Mouse (Mus musculus) embryonic facial prominence, embryonic 10.5 days (tissue): ENCODE results near the gene Vwa3a. TPM values are rescaled to one million over a fixed set of nuclear protein-coding genes. Genes with fewer than 3 reads are reported as not detected.

Experiments
- DNase-seq: peaks from one replicate; pipeline ENCODE4 v3.0.0-alpha.2; 2017; ENCODE audit warnings: low spot score
- H3K27ac ChIP-seq: fragments of 300-500 bp; sonication (generic); replicated peaks from 2 replicates; pipeline ENCODE4 v1.5.1; 2016; ENCODE audit warnings: mild to moderate bottlenecking
- H3K27me3 ChIP-seq: fragments of 300-500 bp; sonication (generic); replicated peaks from 2 replicates; pipeline ENCODE4 v1.6.1; 2016; ENCODE audit warnings: low read depth, mild to moderate bottlenecking; ENCODE audit not compliant: poor library complexity, severe bottlenecking
- H3K36me3 ChIP-seq: fragments of 300-500 bp; sonication (generic); replicated peaks from 2 replicates; pipeline ENCODE4 v1.6.1; 2016; ENCODE audit warnings: mild to moderate bottlenecking, moderate library complexity
- H3K4me1 ChIP-seq: fragments of 300-500 bp; sonication (generic); 2 replicates; pipeline ENCODE4 v1.6.1; 2016
- H3K4me3 ChIP-seq: fragments of 300-500 bp; sonication (generic); 2 replicates; pipeline ENCODE4 v1.5.1; 2016; ENCODE audit warnings: mild to moderate bottlenecking, moderate library complexity
- H3K9me3 ChIP-seq: fragments of 300-500 bp; sonication (generic); 2 replicates; pipeline ENCODE4 v1.6.1; 2016; ENCODE audit warnings: mild to moderate bottlenecking
- WGBS: fragments of 180-500 bp; shearing (Covaris S2); methylation state at CpG from one replicate; pipeline ENCODE4 v1.1.7; 2016; 5-methylcytosine and 5-hydroxymethylcytosine counted together
- polyA plus RNA-seq: library from polyadenylated mRNA; unstranded; fragments of >200 nt; fragmentation: Nextera tagmentation; extraction: Ambion mirVana; gene quantifications from 2 replicates; pipeline ENCODE4 v1.2.1, GENCODE M21; 2016

Vwa3a gene
- polyA plus RNA-seq, 1 experiment from 2014 or later: 0.07 TPM

DNA sequence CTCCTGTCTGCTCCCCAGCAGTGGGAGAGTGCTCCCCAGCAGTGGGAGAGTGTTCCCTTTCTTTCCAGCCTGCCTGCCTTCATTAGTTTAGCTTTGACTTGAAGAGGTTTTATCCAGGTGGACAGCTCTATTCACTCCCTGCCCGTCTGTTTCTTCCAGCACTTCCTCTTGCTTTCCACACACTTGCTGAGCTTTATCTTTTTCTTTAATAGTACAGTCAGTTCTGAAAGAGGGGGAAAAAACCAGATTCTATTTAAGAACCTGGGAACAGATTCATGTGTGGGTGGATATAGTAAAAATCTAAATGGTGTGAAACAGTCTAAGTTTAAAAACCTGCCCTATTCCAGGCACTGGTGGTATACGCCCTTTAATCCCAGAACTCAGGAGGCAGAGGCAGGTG, 86.0 kb downstream of the Vwa3a start:
- peaks cover 32% of the 10 kb centered on the region for H3K27me3 ChIP-seq
- no peak overlapping the region for H3K27ac ChIP-seq
- H3K4me1 ChIP-seq: peaks cover 4% of the 10 kb centered on the region
- WGBS: 69% methylated on average over 2 of the region's 2 CpGs
- H3K9me3 ChIP-seq: no peaks in the 10 kb centered on the region
- DNase-seq: no peak
- H3K4me3 ChIP-seq: no peak overlapping the region
- H3K36me3 ChIP-seq: no peaks in the 10 kb centered on the region

- Histone ChIP-seq H3K36me3 (no peaks in the 10 kb centered on the region), H3K27me3 (peaks cover 44% of the 10 kb centered on the region), H3K4me3 (no peak overlapping the region), H3K4me1 (peaks cover 17% of the 10 kb centered on the region), H3K27ac (no peak overlapping the region), H3K9me3 (no peaks in the 10 kb centered on the region)
- DNase-seq: peak; percentile 63
- WGBS: 19% methylated on average over 3 of the region's 3 CpGs
Observed at GRCm38 (mm10) chr7:120826408-120826807, 87.3 kb downstream of the Vwa3a start.

GRCm38 (mm10) chr7:120830431-120831381, 91.6 kb downstream of the Vwa3a start:
- WGBS: 1% methylated on average over 46 of the region's 46 CpGs
- peaks cover 25% of the 10 kb centered on the region for H3K4me1 ChIP-seq
- H3K36me3 ChIP-seq: no peaks in the 10 kb centered on the region
- peak; percentile 74 for DNase-seq
- H3K4me3 ChIP-seq: peak overlapping the region; percentile 74
- peak overlapping the region; percentile 82 for H3K27ac ChIP-seq
- H3K9me3 ChIP-seq: no peaks in the 10 kb centered on the region
- H3K27me3 ChIP-seq: peaks cover 60% of the 10 kb centered on the region

- H3K4me3 ChIP-seq: peak overlapping the region; percentile 60
- H3K36me3 ChIP-seq: no peaks in the 10 kb centered on the region
- H3K9me3 ChIP-seq: no peaks in the 10 kb centered on the region
- peaks cover 32% of the 10 kb centered on the region for H3K4me1 ChIP-seq
- DNase-seq: no peak
- no peak overlapping the region for H3K27ac ChIP-seq
- WGBS: 53% methylated on average over 6 of the region's 6 CpGs
- peaks cover 46% of the 10 kb centered on the region for H3K27me3 ChIP-seq
Observed at GRCm38 (mm10) chr7:120834426-120834825, 95.3 kb downstream of the Vwa3a start.

- Histone ChIP-seq H3K27ac (peak overlapping the region; percentile 54), H3K9me3 (no peaks in the 10 kb centered on the region), H3K27me3 (peaks cover 41% of the 10 kb centered on the region), H3K4me3 (peak overlapping the region; percentile 60), H3K4me1 (peaks cover 30% of the 10 kb centered on the region), H3K36me3 (no peaks in the 10 kb centered on the region)
- peak; percentile 80 for DNase-seq
- WGBS: 14% methylated on average over 14 of the region's 14 CpGs
Observed at GRCm38 (mm10) chr7:120834863-120835372, 95.8 kb downstream of the Vwa3a start.

- Histone ChIP-seq H3K27ac (peak overlapping the region; percentile 76), H3K4me3 (peak overlapping the region; percentile 60), H3K9me3 (no peaks in the 10 kb centered on the region), H3K36me3 (no peaks in the 10 kb centered on the region), H3K27me3 (peaks cover 33% of the 10 kb centered on the region), H3K4me1 (peaks cover 22% of the 10 kb centered on the region)
- 1% methylated on average over 41 of the region's 41 CpGs for WGBS
- DNase-seq: peak; percentile 91
Observed at GRCm38 (mm10) chr7:120835449-120836359, 96.6 kb downstream of the Vwa3a start.

GRCm38 (mm10) chr7:120836361-120836760, 97.2 kb downstream of the Vwa3a start:
- peaks cover 27% of the 10 kb centered on the region for H3K27me3 ChIP-seq
- no peaks in the 10 kb centered on the region for H3K36me3 ChIP-seq
- H3K9me3 ChIP-seq: no peaks in the 10 kb centered on the region
- peak overlapping the region; percentile 76 for H3K27ac ChIP-seq
- DNase-seq: peak; percentile 64
- peaks cover 15% of the 10 kb centered on the region; the same call in 1 of the 2 replicates for H3K4me1 ChIP-seq
- 6% methylated on average over 12 of the region's 12 CpGs for WGBS
- peak overlapping the region; percentile 60 for H3K4me3 ChIP-seq

- Histone ChIP-seq H3K36me3 (no peaks in the 10 kb centered on the region), H3K27me3 (peaks cover 4% of the 10 kb centered on the region; the same call in 1 of the 2 replicates), H3K4me1 (peaks cover 21% of the 10 kb centered on the region; the same call in 1 of the 2 replicates), H3K27ac (0 out of 2 replicates have a peak overlapping the region, but pooled peaks have one; percentile 7), H3K4me3 (no peak overlapping the region), H3K9me3 (no peaks in the 10 kb centered on the region)
- 74% methylated on average over 5 of the region's 5 CpGs for WGBS
- DNase-seq: no peak
Observed at GRCm38 (mm10) chr7:120838436-120839160, 99.5 kb downstream of the Vwa3a start.

GRCm38 (mm10) chr7:120839786-120840185, 100.7 kb downstream of the Vwa3a start:
- H3K36me3 ChIP-seq: no peaks in the 10 kb centered on the region

DNA sequence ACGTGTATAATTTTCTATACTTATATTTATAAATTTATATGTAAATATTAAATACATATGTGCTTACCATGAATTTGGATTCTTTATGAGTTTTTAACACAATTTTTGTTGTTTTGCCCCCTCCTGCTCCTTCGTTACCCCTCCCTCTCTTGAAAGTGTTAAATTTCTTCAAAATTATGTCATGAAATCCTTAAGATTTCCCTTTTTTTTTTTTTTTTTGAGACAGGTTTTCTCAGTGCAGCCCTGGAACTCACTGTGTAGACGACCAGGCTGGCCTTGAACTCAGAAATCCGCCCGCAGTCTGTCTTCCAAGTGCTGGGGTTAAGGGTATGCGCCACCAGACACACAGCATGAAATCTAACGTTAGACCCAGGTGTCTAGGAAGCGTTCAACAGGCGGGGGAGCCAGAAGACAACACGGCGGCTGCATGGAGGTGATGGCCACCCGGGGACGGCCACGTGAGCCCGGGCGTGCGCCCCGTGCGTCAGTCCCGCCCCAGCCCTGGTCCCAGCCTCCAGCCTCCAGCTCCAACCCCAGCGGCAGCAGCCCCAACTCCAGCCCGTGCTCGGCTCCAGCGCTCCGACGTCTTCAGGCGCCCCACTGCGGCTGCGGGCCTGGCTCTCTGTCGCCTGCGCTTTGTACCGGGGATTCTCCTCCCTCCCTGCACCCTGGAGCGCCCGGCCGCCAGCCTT, 103.4 kb downstream of the Vwa3a start, which contains the start of gene Eef2k:
TSS of gene Eef2k (plus strand) at position 487 of the 692 bp plus-strand sequence.
- H3K4me1 ChIP-seq: peaks cover 30% of the 10 kb centered on the region
- peak within 1 kb of the TSS; percentile 92 for H3K27ac ChIP-seq
- peaks cover 30% of the 10 kb centered on the region for H3K27me3 ChIP-seq
- no peaks in the 10 kb centered on the region for H3K9me3 ChIP-seq
- 3% methylated on average over 35 of the region's 35 CpGs for WGBS
- peak within 1 kb of the TSS; percentile 90 for H3K4me3 ChIP-seq
- H3K36me3 ChIP-seq: peaks cover 10% of the 10 kb centered on the region
- DNase-seq: peak; percentile 95

More at GRCm38 (mm10) chr7:120839786-120840185, 100.7 kb downstream of the Vwa3a start:
- Histone ChIP-seq H3K27ac (no peak overlapping the region), H3K27me3 (peaks cover 11% of the 10 kb centered on the region), H3K4me3 (no peak overlapping the region), H3K9me3 (no peaks in the 10 kb centered on the region), H3K4me1 (peaks cover 27% of the 10 kb centered on the region)
- 73% methylated on average over 2 of the region's 2 CpGs for WGBS
- no peak for DNase-seq

- peaks cover 17% of the 10 kb centered on the region for H3K36me3 ChIP-seq
- peak overlapping the region; percentile 90 for H3K4me3 ChIP-seq
- peak; percentile 83 for DNase-seq
- under 1% methylated on average over 40 of the region's 40 CpGs for WGBS
- H3K4me1 ChIP-seq: peaks cover 30% of the 10 kb centered on the region
- peaks cover 30% of the 10 kb centered on the region for H3K27me3 ChIP-seq
- H3K27ac ChIP-seq: peak overlapping the region; percentile 92
- H3K9me3 ChIP-seq: no peaks in the 10 kb centered on the region
Observed at GRCm38 (mm10) chr7:120843037-120843621, 104.0 kb downstream of the Vwa3a start.
